Mouse (Mus musculus) left cerebral cortex, adult 18-20 months (tissue): ENCODE results near the gene Krtdap. TPM values are rescaled to one million over a fixed set of nuclear protein-coding genes. Genes with fewer than 3 reads are reported as not detected.

ENCODE experiments used
- DNase-seq, 2 experiments: peaks; one replicate each; pipeline ENCODE4 v3.0.0; 2021 to 2022; ENCODE audit warnings: low spot score in 2 of 2, mixed read lengths in 1 of 2
- total RNA-seq, 2 experiments: library from RNA; stranded (reverse); gene quantifications; 2 replicates each; pipeline ENCODE4 v1.2.3; 2021

Krtdap gene
- total RNA-seq, 2 experiments from 2014 or later, result not detected

DNA sequence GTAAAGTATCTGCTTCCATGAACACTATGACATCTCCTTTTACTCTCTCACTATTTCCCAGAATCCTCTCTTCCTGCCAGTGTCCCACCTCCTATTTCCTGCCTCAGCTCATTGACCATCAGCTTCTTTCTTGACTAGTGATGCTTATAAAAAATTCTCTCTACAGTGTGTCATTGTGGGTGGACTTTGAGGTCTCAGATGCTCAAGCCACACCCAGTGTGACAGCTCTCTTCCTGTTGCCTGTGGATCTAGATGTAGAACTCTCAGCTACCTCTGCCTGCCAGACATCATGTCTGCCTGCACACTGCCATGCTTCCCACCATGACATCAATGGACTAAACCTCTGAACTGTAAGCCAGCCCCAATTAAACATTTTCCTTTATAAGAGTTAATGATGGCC lies 49.6 kb downstream of the Krtdap start:
- DNase-seq, result no peak

DNA sequence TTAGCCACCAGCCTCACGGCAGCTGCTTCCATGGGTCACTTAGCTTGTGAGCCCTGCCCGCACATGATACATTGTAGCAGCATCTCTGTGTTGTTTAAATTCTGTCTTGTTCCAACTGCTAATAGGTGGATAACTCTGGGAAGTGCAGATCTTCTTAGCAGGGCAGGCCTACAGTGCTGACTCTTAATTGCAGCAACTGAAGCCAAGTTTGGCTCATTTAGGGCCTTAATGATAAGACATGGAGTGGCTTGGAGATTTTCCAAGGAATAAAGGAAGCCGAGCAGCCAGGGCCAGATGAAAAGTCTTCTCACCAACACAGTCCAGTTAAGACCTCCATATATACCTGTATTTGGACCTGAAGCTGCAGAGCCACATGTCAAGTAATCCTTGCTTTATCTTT lies 52.6 kb downstream of the Krtdap start:
- no peak for DNase-seq

Other genes starting within 250 kb of the Krtdap start
- 1 to 10 TPM; 3.7 to 4.3 TPM for gene Hspb6, start 235.7 kb upstream of the Krtdap start, total RNA-seq
- 1 to 10 TPM; 3.8 TPM for gene Proser3, start 235.6 kb upstream of the Krtdap start, total RNA-seq
- gene Lin37, start 228.1 kb upstream of the Krtdap start, total RNA-seq, result 10 to 100 TPM; 56.8 to 60.4 TPM
- 10 to 100 TPM; 64.4 to 71.5 TPM for gene U2af1l4, start 224.6 kb upstream of the Krtdap start, total RNA-seq
- gene Gm49396, start 224.6 kb upstream of the Krtdap start, total RNA-seq, result 1 to 10 TPM; 7.5 to 8.1 TPM
- 10 to 100 TPM; 87.7 to 94.4 TPM for gene Psenen, start 224.3 kb upstream of the Krtdap start, total RNA-seq
- 1 to 10 TPM; 2.9 to 4.7 TPM for gene Igflr1, start 222.5 kb upstream of the Krtdap start, total RNA-seq
- gene Kmt2b, start 199.2 kb upstream of the Krtdap start, total RNA-seq, result 10 to 100 TPM; 40.0 to 48.4 TPM
- not detected for gene Zbtb32, start 189.0 kb upstream of the Krtdap start, total RNA-seq
- under 1 TPM; 0.26 to 0.70 TPM for gene Upk1a, start 175.0 kb upstream of the Krtdap start, total RNA-seq
- 100 to 1,000 TPM; 606 to 625 TPM for gene Cox6b1, start 161.7 kb upstream of the Krtdap start, total RNA-seq
- gene Etv2, start 152.0 kb upstream of the Krtdap start, total RNA-seq, result not detected
- gene Rbm42, start 137.6 kb upstream of the Krtdap start, total RNA-seq, result 10 to 100 TPM; 66.6 to 79.5 TPM
- 1 to 10 TPM; 5.2 to 7.6 TPM for gene Haus5, start 122.9 kb upstream of the Krtdap start, total RNA-seq
- not detected for gene Pmis2, start 116.3 kb upstream of the Krtdap start, total RNA-seq
- gene 2200002J24Rik, start 89.0 kb upstream of the Krtdap start, total RNA-seq, result not detected
- under 1 TPM; 0.26 to 0.66 TPM for gene Atp4a, start 75.7 kb upstream of the Krtdap start, total RNA-seq
- 100 to 1,000 TPM; 114 to 129 TPM for gene Tmem147, start 58.4 kb upstream of the Krtdap start, total RNA-seq
- not detected for gene Gapdhs, start 44.2 kb upstream of the Krtdap start, total RNA-seq
- gene Sbsn, start 36.4 kb upstream of the Krtdap start, total RNA-seq, result 10 to 100 TPM in 1 of 2 experiments, 1 to 10 TPM in 1; 8.2 to 12.9 TPM
- 1 to 10 TPM; 1.9 to 4.0 TPM for gene Dmkn, start 24.1 kb upstream of the Krtdap start, total RNA-seq
- not detected for gene Ffar2, start 35.9 kb downstream of the Krtdap start, total RNA-seq
- gene Ffar3, start 68.3 kb downstream of the Krtdap start, total RNA-seq, result not detected
- gene Ffar1, start 73.7 kb downstream of the Krtdap start, total RNA-seq, result not detected
- gene Cd22, start 92.4 kb downstream of the Krtdap start, total RNA-seq, result under 1 TPM in 1 of 2 experiments, not detected in 1; 0.09 TPM
- gene Mag, start 127.0 kb downstream of the Krtdap start, total RNA-seq, result 100 to 1,000 TPM in 1 of 2 experiments, 10 to 100 TPM in 1; 91.4 to 101 TPM
- not detected for gene Hamp2, start 136.8 kb downstream of the Krtdap start, total RNA-seq
- not detected for gene Hamp, start 156.1 kb downstream of the Krtdap start, total RNA-seq
- 100 to 1,000 TPM; 123 to 124 TPM for gene Usf2, start 168.9 kb downstream of the Krtdap start, total RNA-seq
- gene Lsr, start 185.6 kb downstream of the Krtdap start, total RNA-seq, result 10 to 100 TPM in 1 of 2 experiments, 1 to 10 TPM in 1; 8.2 to 10.7 TPM
- gene Fam187b, start 185.9 kb downstream of the Krtdap start, total RNA-seq, result under 1 TPM in 1 of 2 experiments, not detected in 1; 0.28 TPM